Mouse (Mus musculus): ENCODE results near the gene Chml.

Chml gene

GRCm38 (mm10) chr1:175648615-175649014, 44.1 kb downstream of the Chml start:
- DNase-seq (ENCODE audit: low spot score): no peak

GRCm38 (mm10) chr1:175646952-175647351, 45.7 kb downstream of the Chml start:
- no peak for DNase-seq (ENCODE audit: low spot score)

GRCm38 (mm10) chr1:175643496-175644265, 49.0 kb downstream of the Chml start:
- DNase-seq (ENCODE audit: low spot score): no peak

- no peak for DNase-seq (ENCODE audit: low spot score)
Measured at GRCm38 (mm10) chr1:175640435-175641150, 52.1 kb downstream of the Chml start.

- DNase-seq (ENCODE audit: low spot score): no peak
Measured at GRCm38 (mm10) chr1:175639072-175639471, 53.6 kb downstream of the Chml start.

- DNase-seq (ENCODE audit: low spot score): no peak
Measured at GRCm38 (mm10) chr1:175637677-175638076, 55.0 kb downstream of the Chml start.

- DNase-seq (ENCODE audit: low spot score): no peak
Measured at GRCm38 (mm10) chr1:175632470-175632869, 60.2 kb downstream of the Chml start.

Data from spleen, adult 12 weeks (tissue).